Mouse (Mus musculus) olfactory bulb, adult 2 months (tissue): ENCODE measurements at regions not wholly inside any gene's neighbourhood (a gene's known extent, or its start where the extent isn't known, plus 50 kb on each side); places are given as distances from the start of the nearest gene placed in this dataset.

Source experiments
- CTCF ChIP-seq: fragments of 200-500 bp; IDR thresholded peaks from 2 replicates; pipeline ENCODE4 v1.5.1; 2012; ENCODE audit warnings: low read depth, mild to moderate bottlenecking, low read length, moderate library complexity; ENCODE audit not compliant: insufficient read depth
- POLR2A ChIP-seq: fragments of 200-500 bp; IDR thresholded peaks from 2 replicates; pipeline ENCODE4 v1.6.1; 2012; ENCODE audit warnings: mild to moderate bottlenecking, low read depth, low read length, moderate library complexity; ENCODE audit not compliant: insufficient read depth

DNA sequence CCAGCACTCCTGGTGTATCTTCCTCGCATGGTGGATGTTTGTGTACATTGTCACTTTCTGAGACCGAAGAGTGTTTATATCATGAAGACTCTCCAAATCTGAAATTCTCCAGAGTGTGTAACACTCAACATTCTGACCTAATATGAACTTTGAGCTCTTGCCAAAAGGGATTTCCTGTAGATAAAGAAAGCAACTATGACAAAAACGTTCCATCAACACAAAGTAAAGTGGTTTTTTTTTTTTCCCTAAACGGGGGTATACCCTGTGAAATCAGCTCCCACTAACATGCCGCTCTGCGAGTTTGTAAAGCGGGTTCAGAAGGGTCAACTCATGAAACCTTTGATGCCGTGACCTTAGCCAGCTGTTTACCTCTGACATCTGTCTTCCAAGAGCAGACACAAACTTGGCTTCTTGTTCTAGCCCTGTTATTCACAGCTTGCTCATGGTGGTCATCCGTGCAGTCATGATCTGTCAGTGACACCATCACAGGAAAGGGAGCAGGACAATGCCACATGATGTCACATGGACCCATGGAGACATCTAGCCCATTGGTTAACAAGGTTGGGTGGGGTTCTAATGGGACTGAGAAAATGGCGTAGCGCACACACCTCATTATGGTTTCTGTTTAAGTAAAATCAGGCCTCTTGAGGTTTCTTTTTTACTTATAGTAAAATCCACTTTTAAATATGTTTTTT is 122.9 kb upstream of the Cmc1 start:
- TF ChIP-seq CTCF: no peak
- TF ChIP-seq POLR2A: no peak
